Mouse (Mus musculus): Measurements from ENCODE around the gene Taf1a. TPM values are rescaled to one million over a fixed set of nuclear protein-coding genes. Genes with fewer than 3 reads are reported as not detected.

The Taf1a gene
- total and polyA plus RNA-seq, 2 experiments from 2014 or later, result 8.8 to 12.7 TPM

GRCm38 (mm10) chr1:183403396-183403795, 14.6 kb downstream of the Taf1a start:
- no peak overlapping the region for H3K4me3 ChIP-seq (ENCODE audit: low read length)
- peaks cover 48% of the 10 kb centered on the region for H3K36me3 ChIP-seq (ENCODE audit: insufficient read depth, low read length)
- no peaks in the 10 kb centered on the region for H3K4me1 ChIP-seq (ENCODE audit: insufficient read depth, low read length)
- H3K4me2 ChIP-seq (ENCODE audit: low read depth, low read length), result no peak overlapping the region
- DNase-seq (ENCODE audit: low spot score), result no peak
- TF ChIP-seq CTCF (IDR thresholded peaks at IDR 0.05; ENCODE audit: low read depth), result no peak
- H3K27ac ChIP-seq, result no peak overlapping the region
- no peak for ATAC-seq
- WGBS, result 93% methylated on average over 3 of the region's 3 CpGs
- H3K27me3 ChIP-seq (ENCODE audit: insufficient read depth, low read length), result no peaks in the 10 kb centered on the region
- no peak overlapping the region for H3K9ac ChIP-seq (replicated peaks; ENCODE audit: low read length)
- H3K9me3 ChIP-seq (ENCODE audit: low read length), result no peaks in the 10 kb centered on the region

GRCm38 (mm10) chr1:183414081-183414727, 25.4 kb downstream of the Taf1a start:
- no peak overlapping the region for H3K27ac ChIP-seq
- no peak for DNase-seq (ENCODE audit: low spot score)
- no peak for ATAC-seq
- 89% methylated on average over 15 of the region's 15 CpGs for WGBS
- H3K4me2 ChIP-seq (ENCODE audit: low read depth, low read length), result no peak overlapping the region
- peaks cover 27% of the 10 kb centered on the region for H3K36me3 ChIP-seq (ENCODE audit: insufficient read depth, low read length)
- H3K9ac ChIP-seq (replicated peaks; ENCODE audit: low read length), result no peak overlapping the region
- H3K4me1 ChIP-seq (ENCODE audit: insufficient read depth, low read length), result no peaks in the 10 kb centered on the region
- H3K4me3 ChIP-seq (ENCODE audit: low read length), result no peak overlapping the region
- TF ChIP-seq CTCF (IDR thresholded peaks at IDR 0.05; ENCODE audit: low read depth), result no peak
- H3K27me3 ChIP-seq (ENCODE audit: insufficient read depth, low read length), result no peaks in the 10 kb centered on the region
- no peaks in the 10 kb centered on the region for H3K9me3 ChIP-seq (ENCODE audit: low read length)

GRCm38 (mm10) chr1:183417873-183418272, 29.1 kb downstream of the Taf1a start, which contains the start of gene Hhipl2:
Hhipl2 (plus strand) TSS chr1:183418215.
- no peaks in the 10 kb centered on the region for H3K27me3 ChIP-seq (ENCODE audit: insufficient read depth, low read length)
- H3K27ac ChIP-seq, result no peak within 1 kb of the TSS
- no peaks in the 10 kb centered on the region for H3K36me3 ChIP-seq (ENCODE audit: insufficient read depth, low read length)
- no peak within 1 kb of the TSS for H3K9ac ChIP-seq (replicated peaks; ENCODE audit: low read length)
- no peaks in the 10 kb centered on the region for H3K9me3 ChIP-seq (ENCODE audit: low read length)
- no peak within 1 kb of the TSS for H3K4me3 ChIP-seq (ENCODE audit: low read length)
- WGBS, result 68% methylated on average over 12 of the region's 12 CpGs
- no peaks in the 10 kb centered on the region for H3K4me1 ChIP-seq (ENCODE audit: insufficient read depth, low read length)
- no peak within 1 kb of the TSS for H3K4me2 ChIP-seq (ENCODE audit: low read depth, low read length)
- no peak for TF ChIP-seq CTCF (IDR thresholded peaks at IDR 0.05; ENCODE audit: low read depth)
- ATAC-seq (no peak), DNase-seq (ENCODE audit: low spot score) (no peak)

- H3K9me3 ChIP-seq (ENCODE audit: low read length), result no peaks in the 10 kb centered on the region
- no peak overlapping the region for H3K27ac ChIP-seq
- ATAC-seq (no peak), DNase-seq (ENCODE audit: low spot score) (peak; percentile 18)
- 89% methylated on average over 7 of the region's 7 CpGs for WGBS
- no peaks in the 10 kb centered on the region for H3K4me1 ChIP-seq (ENCODE audit: insufficient read depth, low read length)
- H3K4me3 ChIP-seq (ENCODE audit: low read length), result no peak overlapping the region
- H3K36me3 ChIP-seq (ENCODE audit: insufficient read depth, low read length), result no peaks in the 10 kb centered on the region
- H3K27me3 ChIP-seq (ENCODE audit: insufficient read depth, low read length), result no peaks in the 10 kb centered on the region
- H3K4me2 ChIP-seq (ENCODE audit: low read depth, low read length), result no peak overlapping the region
- TF ChIP-seq CTCF (IDR thresholded peaks at IDR 0.05; ENCODE audit: low read depth), result no peak
- no peak overlapping the region for H3K9ac ChIP-seq (replicated peaks; ENCODE audit: low read length)
Measured at GRCm38 (mm10) chr1:183419741-183420140, 31.0 kb downstream of the Taf1a start.

- Histone ChIP-seq H3K4me2 (ENCODE audit: low read depth, low read length) (no peak overlapping the region), H3K9ac (replicated peaks; ENCODE audit: low read length) (no peak overlapping the region), H3K9me3 (ENCODE audit: low read length) (no peaks in the 10 kb centered on the region), H3K4me3 (ENCODE audit: low read length) (no peak overlapping the region), H3K4me1 (ENCODE audit: insufficient read depth, low read length) (no peaks in the 10 kb centered on the region), H3K27ac (no peak overlapping the region), H3K27me3 (ENCODE audit: insufficient read depth, low read length) (no peaks in the 10 kb centered on the region), H3K36me3 (ENCODE audit: insufficient read depth, low read length) (no peaks in the 10 kb centered on the region)
- DNase-seq (ENCODE audit: low spot score) (no peak), ATAC-seq (no peak)
- TF ChIP-seq CTCF (IDR thresholded peaks at IDR 0.05; ENCODE audit: low read depth), result no peak
- WGBS, result 90% methylated on average over 10 of the region's 10 CpGs
Measured at GRCm38 (mm10) chr1:183420296-183420695, 31.5 kb downstream of the Taf1a start.

GRCm38 (mm10) chr1:183424100-183424499, 35.3 kb downstream of the Taf1a start:
- Histone ChIP-seq H3K4me2 (ENCODE audit: low read depth, low read length) (no peak overlapping the region), H3K27me3 (ENCODE audit: insufficient read depth, low read length) (no peaks in the 10 kb centered on the region), H3K36me3 (ENCODE audit: insufficient read depth, low read length) (no peaks in the 10 kb centered on the region), H3K4me1 (ENCODE audit: insufficient read depth, low read length) (no peaks in the 10 kb centered on the region), H3K27ac (no peak overlapping the region), H3K9me3 (ENCODE audit: low read length) (no peaks in the 10 kb centered on the region), H3K4me3 (ENCODE audit: low read length) (no peak overlapping the region), H3K9ac (replicated peaks; ENCODE audit: low read length) (no peak overlapping the region)
- 91% methylated on average over 7 of the region's 7 CpGs for WGBS
- no peak for DNase-seq (ENCODE audit: low spot score)
- ATAC-seq, result no peak
- no peak for TF ChIP-seq CTCF (IDR thresholded peaks at IDR 0.05; ENCODE audit: low read depth)

- ATAC-seq, result no peak
- H3K4me2 ChIP-seq (ENCODE audit: low read depth, low read length), result no peak overlapping the region
- WGBS, result 89% methylated on average over 9 of the region's 9 CpGs
Measured at GRCm38 (mm10) chr1:183434918-183435317, 46.1 kb downstream of the Taf1a start.

More at GRCm38 (mm10) chr1:183434918-183435317, 46.1 kb downstream of the Taf1a start:
- no peaks in the 10 kb centered on the region for H3K9me3 ChIP-seq (ENCODE audit: low read length)
- no peaks in the 10 kb centered on the region for H3K36me3 ChIP-seq (ENCODE audit: insufficient read depth, low read length)
- no peak for TF ChIP-seq CTCF (IDR thresholded peaks at IDR 0.05; ENCODE audit: low read depth)
- H3K4me3 ChIP-seq (ENCODE audit: low read length), result no peak overlapping the region
- no peaks in the 10 kb centered on the region for H3K27me3 ChIP-seq (ENCODE audit: insufficient read depth, low read length)
- H3K9ac ChIP-seq (replicated peaks; ENCODE audit: low read length), result no peak overlapping the region
- H3K27ac ChIP-seq, result no peak overlapping the region
- no peaks in the 10 kb centered on the region for H3K4me1 ChIP-seq (ENCODE audit: insufficient read depth, low read length)
- DNase-seq (ENCODE audit: low spot score), result no peak

Data from hindbrain, postnatal 0 days (tissue).